Mouse (Mus musculus): ENCODE data around the gene Rom1.

GRCm38 (mm10) chr19:8898576-8898975, 30.6 kb downstream of the Rom1 start:
- TF ChIP-seq FLI1 (IDR thresholded peaks at IDR 0.05; ENCODE audit: low read length) (no peak), GATA1 (IDR thresholded peaks at IDR 0.05; ENCODE audit: borderline replicate concordance, low read length) (no peak)

Measured in megakaryocyte, embryonic 14.5 days (primary cell).